Mouse (Mus musculus): ENCODE measurements around the gene Btla.

The Btla gene

GRCm38 (mm10) chr16:45261321-45261720 lies 37.2 kb downstream of the Btla start:
- no peak for DNase-seq

- no peak for DNase-seq
These were observed 37.9 kb downstream of the Btla start for GRCm38 (mm10) chr16:45262051-45262450.

- DNase-seq, result no peak
These were observed 45.8 kb downstream of the Btla start for GRCm38 (mm10) chr16:45269886-45270285.

GRCm38 (mm10) chr16:45283093-45283492 lies 59.0 kb downstream of the Btla start:
- DNase-seq, result no peak

GRCm38 (mm10) chr16:45297806-45298205 lies 73.7 kb downstream of the Btla start:
- DNase-seq, result no peak

All from right cerebral cortex, postnatal 4 days (tissue).